Mouse (Mus musculus) midbrain, postnatal 0 days (tissue): ENCODE results near the gene Col4a6. TPM values are rescaled to one million over a fixed set of nuclear protein-coding genes. Genes with fewer than 3 reads are reported as not detected.

ENCODE experiments used
- ATAC-seq: fragments of 200-750 bp; cut with Nextera tagmentation; 2 replicates; pipeline ENCODE4 v1.8.0; 2017; ENCODE audit warnings: moderate number of reproducible peaks, mild to moderate bottlenecking, moderate TSS enrichment, moderate library complexity; ENCODE audit not compliant: low FRiP score
- DNase-seq: peaks from one replicate; pipeline ENCODE4 v3.0.0-alpha.2; 2015; ENCODE audit warnings: low spot score
- H3K27ac ChIP-seq: fragments of 300-500 bp; sonication (generic); 2 replicates; pipeline ENCODE4 v1.5.1; 2014; ENCODE audit warnings: low read depth, mild to moderate bottlenecking, low read length, mixed read lengths
- H3K27me3 ChIP-seq: fragments of 300-500 bp; sonication (generic); 2 replicates; pipeline ENCODE4 v1.6.1; 2014; ENCODE audit warnings: low read length, control low read depth, mixed read lengths; ENCODE audit not compliant: insufficient read depth
- H3K36me3 ChIP-seq: fragments of 300-500 bp; sonication (generic); 2 replicates; pipeline ENCODE4 v1.6.1; 2014; ENCODE audit warnings: low read length, control low read depth, mixed read lengths; ENCODE audit not compliant: insufficient read depth
- H3K4me1 ChIP-seq: fragments of 300-500 bp; sonication (generic); 2 replicates; pipeline ENCODE4 v1.6.1; 2014; ENCODE audit warnings: mild to moderate bottlenecking, control low read depth, antibody characterized with exemption, low read length, mixed read lengths; ENCODE audit not compliant: insufficient read depth
- H3K4me2 ChIP-seq: fragments of 300-500 bp; sonication (generic); 2 replicates; pipeline ENCODE4 v1.6.1; 2014; ENCODE audit warnings: low read depth, mild to moderate bottlenecking, low read length, mixed read lengths; ENCODE audit not compliant: poor library complexity, severe bottlenecking
- H3K4me3 ChIP-seq: fragments of 300-500 bp; sonication (generic); 2 replicates; pipeline ENCODE4 v1.5.1; 2014; ENCODE audit warnings: low read depth, mild to moderate bottlenecking, low read length, moderate library complexity
- H3K9ac ChIP-seq: fragments of 300-500 bp; sonication (generic); replicated peaks from 2 replicates; pipeline ENCODE4 v1.6.1; 2014; ENCODE audit warnings: mild to moderate bottlenecking, low read length, moderate library complexity, mixed read lengths; ENCODE audit not compliant: poor library complexity, severe bottlenecking
- H3K9me3 ChIP-seq: fragments of 300-500 bp; sonication (generic); 2 replicates; pipeline ENCODE4 v1.6.1; 2016; ENCODE audit warnings: low read length, control low read depth
- CTCF ChIP-seq: IDR thresholded peaks from 2 replicates; pipeline ENCODE4 v1.5.1; 2016; ENCODE audit warnings: antibody characterized with exemption, mild to moderate bottlenecking
- WGBS: fragments of 180-500 bp; shearing (Covaris S2); extraction: QIAGEN DNeasy Blood & Tissue Kit; methylation state at CpG from one replicate; pipeline ENCODE4 v1.1.7; 2014; 5-methylcytosine and 5-hydroxymethylcytosine counted together
- polyA plus RNA-seq: library from polyadenylated mRNA; unstranded; fragments of >200 nt; fragmentation: Nextera tagmentation; extraction: Ambion mirVana; gene quantifications from 2 replicates; pipeline ENCODE4 v1.2.1, GENCODE M21; 2015
- total RNA-seq: library from RNA; depleted of rRNA; stranded (reverse); fragments of >200 nt; gene quantifications from 2 replicates; pipeline ENCODE4 v1.2.3, GENCODE M21; 2014

Gene Col4a6
- total and polyA plus RNA-seq, 2 experiments from 2014 or later, result 1.9 to 5.9 TPM

DNA sequence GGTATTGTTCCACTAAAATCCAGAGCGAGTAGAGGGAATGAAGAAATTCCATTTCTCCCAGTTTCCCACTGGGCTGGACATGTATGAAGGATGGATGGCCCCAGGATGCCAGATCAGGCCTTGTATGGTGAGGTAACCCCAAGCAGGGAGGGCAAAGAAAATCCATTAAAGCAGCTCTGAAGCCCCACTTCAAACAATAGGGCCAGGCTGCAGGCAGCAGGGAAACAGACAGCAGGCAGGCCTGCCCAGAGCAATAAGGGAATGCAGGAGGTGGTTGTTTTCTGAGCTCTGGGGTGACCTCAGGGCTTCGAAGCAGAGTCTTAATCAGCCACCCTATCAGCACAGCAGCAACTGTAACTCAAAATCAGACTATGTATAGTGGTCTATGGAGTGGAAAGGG is 89.2 kb downstream of the Col4a6 start:
- ATAC-seq (no peak), DNase-seq (no peak)
- TF ChIP-seq CTCF, result no peak
- Histone ChIP-seq H3K4me3 (no peak overlapping the region), H3K27me3 (no peaks in the 10 kb centered on the region), H3K9me3 (no peaks in the 10 kb centered on the region), H3K4me1 (no peaks in the 10 kb centered on the region), H3K36me3 (no peaks in the 10 kb centered on the region), H3K27ac (no peak overlapping the region), H3K4me2 (no peak overlapping the region), H3K9ac (no peak overlapping the region)
- 49% methylated on average over 2 of the region's 2 CpGs for WGBS

DNA sequence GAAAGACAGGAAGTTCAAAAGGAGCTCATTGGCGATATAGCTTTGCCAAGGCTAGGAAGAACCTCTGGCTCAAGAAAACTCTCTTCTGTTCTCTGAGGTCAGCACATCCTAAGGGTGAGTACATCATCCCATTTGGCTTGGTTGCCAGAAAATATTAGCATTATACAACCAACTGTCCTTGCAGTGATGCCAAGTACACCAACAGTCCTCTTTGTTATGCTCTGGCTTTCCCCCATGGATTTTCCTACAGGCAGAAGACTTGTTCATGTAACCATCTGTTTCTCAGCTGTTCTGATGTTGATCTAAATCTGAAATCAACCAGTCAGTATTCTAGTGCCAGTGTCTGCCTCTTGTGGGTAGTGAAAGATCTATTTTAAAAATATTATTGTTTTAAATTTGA is 103.6 kb downstream of the Col4a6 start:
- TF ChIP-seq CTCF, result no peak
- Histone ChIP-seq H3K4me3 (no peak overlapping the region), H3K9ac (no peak overlapping the region), H3K9me3 (no peaks in the 10 kb centered on the region), H3K27me3 (no peaks in the 10 kb centered on the region; the same call in 1 of the 2 replicates), H3K4me2 (no peak overlapping the region), H3K27ac (no peak overlapping the region), H3K4me1 (no peaks in the 10 kb centered on the region), H3K36me3 (no peaks in the 10 kb centered on the region)
- DNase-seq (peak; percentile 45), ATAC-seq (no peak)
- 94% methylated on average over 1 of the region's 1 CpGs for WGBS

DNA sequence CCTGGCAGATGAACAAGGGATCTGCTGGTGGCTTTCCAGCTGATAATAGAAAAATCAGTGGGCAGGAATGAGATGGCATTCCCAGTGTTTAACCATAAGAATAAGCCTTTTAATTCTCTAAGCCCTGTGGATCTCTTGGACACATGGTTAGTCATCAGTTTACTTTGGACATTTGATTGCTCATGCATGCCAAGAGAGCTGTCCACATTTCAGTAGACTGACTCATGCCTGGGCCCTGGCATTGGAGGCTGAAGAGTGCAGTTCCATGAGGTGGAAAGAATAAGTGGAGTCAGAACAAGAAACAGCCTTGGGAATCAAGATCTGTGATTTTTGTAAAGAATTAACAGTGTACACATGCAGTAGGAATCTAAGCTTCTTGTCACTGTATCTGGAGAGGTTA is 110.5 kb downstream of the Col4a6 start:
- ATAC-seq, result no peak
- Histone ChIP-seq H3K9me3 (no peaks in the 10 kb centered on the region), H3K4me2 (no peak overlapping the region), H3K4me1 (no peaks in the 10 kb centered on the region), H3K4me3 (no peak overlapping the region), H3K36me3 (no peaks in the 10 kb centered on the region), H3K27me3 (no peaks in the 10 kb centered on the region), H3K27ac (no peak overlapping the region), H3K9ac (no peak overlapping the region)
- TF ChIP-seq CTCF, result no peak
- no peak for DNase-seq

DNA sequence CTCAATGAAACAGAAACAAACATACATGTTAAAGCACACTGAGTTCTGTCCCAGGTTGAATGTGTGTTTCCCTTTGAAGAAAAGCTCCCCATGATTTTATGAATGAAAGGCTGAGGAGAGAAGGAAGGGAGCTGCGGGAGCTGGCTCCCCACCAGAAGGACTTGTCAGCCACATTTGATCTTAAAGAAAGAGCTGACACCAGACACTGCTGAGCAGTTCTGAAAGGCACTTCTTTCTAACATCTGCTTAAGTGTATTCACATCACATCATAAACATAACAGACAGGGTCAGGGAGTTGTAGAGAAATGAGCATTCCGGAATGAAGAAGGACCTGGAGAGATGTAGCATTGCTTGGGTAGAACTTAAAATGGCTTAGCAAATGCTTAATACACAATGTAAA is 132.5 kb downstream of the Col4a6 start:
- TF ChIP-seq CTCF, result no peak
- H3K4me1 ChIP-seq, result no peaks in the 10 kb centered on the region
- no peak overlapping the region for H3K27ac ChIP-seq
- H3K27me3 ChIP-seq, result no peaks in the 10 kb centered on the region
- no peak overlapping the region for H3K9ac ChIP-seq
- H3K36me3 ChIP-seq, result no peaks in the 10 kb centered on the region
- no peak overlapping the region for H3K4me2 ChIP-seq
- WGBS, result 46% methylated on average over 2 of the region's 2 CpGs
- no peaks in the 10 kb centered on the region for H3K9me3 ChIP-seq
- no peak for DNase-seq
- no peak for ATAC-seq
- H3K4me3 ChIP-seq, result no peak overlapping the region

DNA sequence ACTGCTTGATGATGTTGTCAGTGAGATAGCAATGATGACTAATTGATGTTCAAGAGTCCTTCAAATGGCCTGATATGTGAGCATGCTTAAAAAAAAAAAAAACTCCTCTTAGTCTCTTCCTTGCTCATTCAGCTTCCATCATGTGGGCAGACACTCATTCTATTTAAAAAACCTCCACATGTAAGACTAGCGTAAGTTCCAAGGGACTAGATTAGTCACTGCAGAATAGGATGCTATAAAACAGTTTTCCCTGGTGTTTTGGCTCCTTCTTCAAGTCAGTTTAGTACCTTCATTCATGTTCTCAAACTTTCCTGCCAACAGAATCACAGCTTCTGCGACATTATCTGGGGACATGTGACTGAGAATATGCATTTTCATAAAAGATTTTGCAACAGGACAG is 145.8 kb downstream of the Col4a6 start:
- WGBS, result 91% methylated on average over 2 of the region's 2 CpGs
- Histone ChIP-seq H3K4me3 (no peak overlapping the region), H3K9me3 (no peaks in the 10 kb centered on the region), H3K9ac (no peak overlapping the region), H3K36me3 (no peaks in the 10 kb centered on the region), H3K4me1 (no peaks in the 10 kb centered on the region), H3K4me2 (no peak overlapping the region), H3K27ac (no peak overlapping the region), H3K27me3 (no peaks in the 10 kb centered on the region; the same call in 1 of the 2 replicates)
- DNase-seq, result no peak
- TF ChIP-seq CTCF, result no peak
- ATAC-seq, result no peak

DNA sequence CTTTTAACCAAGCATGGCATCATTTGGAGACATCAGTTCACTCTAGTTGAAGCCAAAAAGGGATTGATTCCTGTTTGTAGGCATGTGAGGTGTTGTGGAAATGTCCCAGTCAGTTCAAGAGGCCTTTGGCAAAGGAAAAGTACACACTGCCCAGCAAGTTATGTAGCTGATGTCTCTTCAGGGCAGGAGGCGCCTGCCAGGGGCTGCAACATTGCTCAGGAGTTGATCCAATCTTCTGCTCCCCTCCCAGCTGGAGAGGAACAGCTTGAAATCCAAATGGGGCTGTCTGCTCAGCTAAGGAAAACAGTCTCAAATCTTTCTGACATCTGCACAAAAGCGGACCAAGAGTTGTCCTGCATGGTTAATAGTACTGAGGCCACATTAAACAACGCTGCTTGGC is 149.7 kb downstream of the Col4a6 start:
- Histone ChIP-seq H3K9ac (no peak overlapping the region), H3K4me2 (no peak overlapping the region), H3K9me3 (no peaks in the 10 kb centered on the region), H3K27me3 (peaks cover 3% of the 10 kb centered on the region; the same call in 1 of the 2 replicates), H3K4me1 (no peaks in the 10 kb centered on the region), H3K4me3 (no peak overlapping the region), H3K27ac (no peak overlapping the region), H3K36me3 (no peaks in the 10 kb centered on the region)
- TF ChIP-seq CTCF, result no peak
- ATAC-seq, result no peak
- DNase-seq, result peak; percentile 25
- 60% methylated on average over 3 of the region's 3 CpGs for WGBS
